Mouse (Mus musculus) liver, adult 2 months (tissue): ENCODE measurements around the gene Psen2.

Source experiments
- CTCF ChIP-seq: fragments of 200-500 bp; IDR thresholded peaks from 2 replicates; pipeline ENCODE4 v1.5.1; 2011; ENCODE audit warnings: low read depth, low read length, control low read depth
- POLR2A ChIP-seq: fragments of 200-500 bp; IDR thresholded peaks from 2 replicates; pipeline ENCODE4 v1.6.1; 2011; ENCODE audit warnings: low read length, control low read depth; ENCODE audit not compliant: insufficient read depth; ENCODE audit errors: extremely low read depth

GRCm38 (mm10) chr1:180210781-180211271 lies 52.4 kb downstream of the Psen2 start:
- TF ChIP-seq POLR2A: no peak
- no peak for TF ChIP-seq CTCF
